Mouse (Mus musculus) limb, embryonic 13.5 days (tissue): ENCODE data around the gene Tdrd3. TPM values are rescaled to one million over a fixed set of nuclear protein-coding genes. Genes with fewer than 3 reads are reported as not detected.

Source experiments
- ATAC-seq: fragments of 200-750 bp; cut with Nextera tagmentation; 2 replicates; pipeline ENCODE4 v1.8.0; 2017; ENCODE audit warnings: low read depth, moderate number of reproducible peaks, moderate TSS enrichment; ENCODE audit not compliant: low FRiP score
- H3K27ac ChIP-seq: fragments of 300-500 bp; sonication (generic); 2 replicates; pipeline ENCODE4 v1.5.1; 2015; ENCODE audit warnings: inconsistent platforms, mild to moderate bottlenecking, moderate library complexity
- H3K27me3 ChIP-seq: fragments of 300-500 bp; sonication (generic); 2 replicates; pipeline ENCODE4 v1.6.1; 2015; ENCODE audit warnings: mild to moderate bottlenecking, inconsistent platforms
- H3K36me3 ChIP-seq: fragments of 300-500 bp; sonication (generic); 2 replicates; pipeline ENCODE4 v1.6.1; 2015; ENCODE audit warnings: inconsistent platforms, mild to moderate bottlenecking, moderate library complexity
- H3K4me1 ChIP-seq: fragments of 300-500 bp; sonication (generic); 2 replicates; pipeline ENCODE4 v1.6.1; 2015; ENCODE audit warnings: inconsistent platforms
- H3K4me2 ChIP-seq: fragments of 300-500 bp; sonication (generic); replicated peaks from 2 replicates; pipeline ENCODE4 v1.6.1; 2015; ENCODE audit warnings: inconsistent platforms, mild to moderate bottlenecking, moderate library complexity
- H3K4me3 ChIP-seq: fragments of 300-500 bp; sonication (generic); 2 replicates; pipeline ENCODE4 v1.5.1; 2015; ENCODE audit warnings: moderate library complexity, mild to moderate bottlenecking, inconsistent platforms
- H3K9ac ChIP-seq: fragments of 300-500 bp; sonication (generic); 2 replicates; pipeline ENCODE4 v1.6.1; 2015; ENCODE audit warnings: mild to moderate bottlenecking, inconsistent platforms
- H3K9me3 ChIP-seq: fragments of 300-500 bp; sonication (generic); 2 replicates; pipeline ENCODE4 v1.6.1; 2016; ENCODE audit warnings: inconsistent platforms
- WGBS: fragments of 180-500 bp; shearing (Covaris S2); methylation state at CpG from one replicate; pipeline ENCODE4 v1.1.7; 2015; 5-methylcytosine and 5-hydroxymethylcytosine counted together
- polyA plus RNA-seq: library from polyadenylated mRNA; unstranded; fragments of >200 nt; fragmentation: Nextera tagmentation; extraction: Ambion mirVana; gene quantifications from 2 replicates; pipeline ENCODE4 v1.2.1, GENCODE M21; 2015

Tdrd3 gene
- polyA plus RNA-seq, 1 experiment from 2014 or later: 39.7 TPM

DNA sequence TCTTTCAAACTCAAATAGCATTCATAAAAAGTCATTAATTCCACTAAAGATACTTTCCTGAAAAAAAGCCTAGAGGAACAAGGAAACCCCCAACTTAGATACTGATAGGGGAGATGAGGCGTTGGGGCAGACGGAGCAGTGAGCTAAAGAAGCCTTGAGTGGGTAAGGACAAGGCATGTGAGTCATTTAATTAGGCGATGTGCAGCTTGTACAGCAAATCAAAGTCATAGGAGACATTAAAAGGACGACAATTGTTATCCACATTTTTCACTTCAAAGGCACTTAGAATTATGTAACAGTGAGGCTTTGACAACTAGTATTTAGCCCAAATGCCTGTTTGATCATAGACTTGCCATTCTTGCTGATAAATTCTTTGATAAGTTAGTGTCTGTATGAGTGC, 100.9 kb downstream of the Tdrd3 start:
- Histone ChIP-seq H3K27ac (no peak overlapping the region), H3K4me2 (no peak overlapping the region), H3K4me1 (no peaks in the 10 kb centered on the region), H3K9ac (no peak overlapping the region), H3K27me3 (no peaks in the 10 kb centered on the region), H3K9me3 (no peaks in the 10 kb centered on the region), H3K36me3 (peaks cover 6% of the 10 kb centered on the region), H3K4me3 (no peak overlapping the region)
- no peak for ATAC-seq
- 83% methylated on average over 4 of the region's 4 CpGs for WGBS

DNA sequence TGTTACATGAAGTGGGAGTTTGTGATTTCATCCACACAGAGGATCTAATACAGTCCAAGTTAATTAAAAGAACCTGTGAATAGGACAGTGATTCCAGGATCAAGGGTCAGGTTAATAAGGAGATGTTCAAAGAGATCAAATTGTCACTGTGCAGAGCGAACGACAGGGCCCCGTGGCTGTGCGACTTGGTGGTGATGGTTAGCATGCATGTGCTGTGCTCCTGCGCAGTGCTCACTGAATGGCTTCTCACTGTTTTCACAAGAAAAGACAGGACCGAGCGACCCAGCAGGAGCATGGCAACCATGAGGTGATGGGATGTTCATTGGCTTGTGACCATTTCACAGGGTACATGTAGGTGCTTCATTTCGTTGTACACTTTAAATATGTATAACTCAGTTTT, 115.4 kb downstream of the Tdrd3 start:
- H3K27me3 ChIP-seq: no peaks in the 10 kb centered on the region
- peaks cover 3% of the 10 kb centered on the region for H3K36me3 ChIP-seq
- no peak overlapping the region for H3K4me2 ChIP-seq
- H3K4me1 ChIP-seq: no peaks in the 10 kb centered on the region
- WGBS: 84% methylated on average over 8 of the region's 8 CpGs
- H3K9me3 ChIP-seq: no peaks in the 10 kb centered on the region
- H3K9ac ChIP-seq: no peak overlapping the region
- H3K27ac ChIP-seq: no peak overlapping the region
- H3K4me3 ChIP-seq: no peak overlapping the region
- no peak for ATAC-seq

DNA sequence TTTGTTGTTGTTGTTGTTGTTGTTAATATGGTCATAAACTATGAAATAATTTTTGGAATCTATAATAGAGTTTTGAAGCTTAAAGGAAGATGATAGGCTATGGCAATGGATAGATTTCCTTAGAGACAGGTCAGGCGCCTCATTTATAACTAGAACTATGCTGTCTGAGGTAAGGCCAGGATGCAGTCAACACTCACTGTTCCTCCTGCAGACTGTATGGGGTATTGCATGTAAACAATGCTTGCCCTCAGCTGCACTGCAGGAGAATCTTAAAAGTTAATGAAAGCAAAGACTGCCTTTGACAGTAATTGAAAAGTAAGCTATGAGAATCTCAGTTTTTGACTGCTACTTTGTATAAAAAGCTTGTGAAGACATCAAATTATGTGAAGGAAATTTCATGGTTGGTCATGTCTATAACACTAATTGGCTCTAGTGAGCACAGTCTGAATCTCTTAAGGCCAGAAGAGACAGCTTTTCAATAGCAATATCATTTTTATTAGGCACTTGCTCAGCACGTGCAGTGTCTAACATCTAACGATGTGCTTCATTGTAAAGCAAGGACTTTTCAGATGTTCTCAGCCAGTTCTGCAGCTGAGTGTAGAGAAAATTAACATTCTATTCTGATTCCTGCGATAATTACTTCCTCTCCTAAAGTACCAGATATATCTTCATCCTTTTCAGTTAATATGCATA, 120.8 kb downstream of the Tdrd3 start:
- H3K4me3 ChIP-seq: no peak overlapping the region
- H3K27me3 ChIP-seq: no peaks in the 10 kb centered on the region
- no peak for ATAC-seq
- no peak overlapping the region for H3K9ac ChIP-seq
- H3K27ac ChIP-seq: no peak overlapping the region
- 66% methylated on average over 4 of the region's 4 CpGs for WGBS
- no peaks in the 10 kb centered on the region for H3K4me1 ChIP-seq
- H3K36me3 ChIP-seq: peaks cover 10% of the 10 kb centered on the region; the same call in 1 of the 2 replicates
- H3K9me3 ChIP-seq: no peaks in the 10 kb centered on the region
- H3K4me2 ChIP-seq: no peak overlapping the region

DNA sequence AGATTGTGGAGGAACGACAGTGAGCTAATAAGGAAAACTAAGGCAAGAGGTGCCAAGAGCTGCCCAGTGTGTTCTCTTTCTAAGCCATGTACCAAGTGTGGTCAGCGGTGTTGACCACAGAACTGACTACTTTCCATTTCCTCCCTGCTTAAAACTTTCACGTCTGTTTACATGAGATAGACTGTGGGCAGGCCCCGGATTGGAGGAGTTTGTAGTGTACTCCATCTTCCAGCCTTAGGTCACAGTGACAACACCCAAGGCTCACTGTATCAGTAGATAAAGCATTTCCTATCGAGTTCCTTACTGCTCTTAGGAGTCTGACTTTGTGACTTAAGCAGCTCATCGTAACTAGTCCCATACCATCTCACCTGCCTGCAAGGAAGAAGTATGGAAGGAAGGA, 133.5 kb downstream of the Tdrd3 start:
- Histone ChIP-seq H3K4me3 (no peak overlapping the region), H3K27me3 (no peaks in the 10 kb centered on the region), H3K36me3 (peaks cover 16% of the 10 kb centered on the region), H3K4me1 (0 out of 2 replicates have a peak, but pooled peaks cover 3% of the 10 kb centered on the region), H3K4me2 (no peak overlapping the region), H3K9me3 (no peaks in the 10 kb centered on the region), H3K27ac (no peak overlapping the region), H3K9ac (no peak overlapping the region)
- WGBS: 90% methylated on average over 6 of the region's 6 CpGs
- no peak for ATAC-seq

DNA sequence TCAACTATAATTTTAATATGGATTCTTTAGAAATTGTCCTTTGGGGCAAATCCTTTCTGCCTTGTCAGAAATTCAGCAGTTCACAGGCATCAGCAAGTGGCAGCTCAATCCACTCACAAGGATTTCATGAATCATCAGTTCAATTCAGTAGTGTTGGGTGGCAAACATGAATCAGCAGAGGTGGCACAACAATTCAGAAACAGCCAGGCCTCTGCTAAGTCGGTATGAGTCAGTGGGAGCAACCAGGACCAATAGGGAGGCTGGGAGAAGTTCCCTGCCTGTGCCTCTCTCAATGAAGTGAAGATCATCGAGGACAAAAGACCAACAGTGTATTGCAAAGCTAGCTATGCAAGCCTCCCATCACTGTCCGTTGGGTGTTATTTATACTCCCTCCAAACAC, 135.8 kb downstream of the Tdrd3 start:
- peaks cover 1% of the 10 kb centered on the region; the same call in 1 of the 2 replicates for H3K36me3 ChIP-seq
- no peak for ATAC-seq
- H3K4me2 ChIP-seq: no peak overlapping the region
- 0 out of 2 replicates have a peak, but pooled peaks cover 3% of the 10 kb centered on the region for H3K4me1 ChIP-seq
- no peaks in the 10 kb centered on the region for H3K27me3 ChIP-seq
- no peaks in the 10 kb centered on the region for H3K9me3 ChIP-seq
- H3K27ac ChIP-seq: no peak overlapping the region
- no peak overlapping the region for H3K9ac ChIP-seq
- no peak overlapping the region for H3K4me3 ChIP-seq
- WGBS: 83% methylated on average over 3 of the region's 3 CpGs

DNA sequence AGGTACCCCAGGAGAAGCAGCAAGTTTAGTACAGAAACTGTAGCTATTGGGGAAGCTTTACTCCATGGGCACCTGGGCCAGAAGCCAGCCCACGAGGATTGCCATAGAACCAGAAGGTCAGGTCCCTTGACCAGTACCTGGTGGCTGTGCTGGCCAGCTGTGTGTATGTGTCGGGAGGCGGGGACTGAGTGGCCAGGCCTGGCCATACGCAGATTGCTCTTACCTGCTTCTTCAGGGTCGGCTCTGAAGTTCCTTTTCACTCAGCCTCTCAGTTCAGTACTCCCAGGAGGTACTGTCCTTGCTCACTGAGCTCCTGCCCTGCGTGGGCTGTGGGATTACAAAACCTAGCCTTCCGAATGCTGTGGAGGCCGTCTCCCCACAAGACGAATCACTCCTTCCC, 147.4 kb downstream of the Tdrd3 start:
- H3K9ac ChIP-seq: no peak overlapping the region
- H3K27me3 ChIP-seq: no peaks in the 10 kb centered on the region
- no peaks in the 10 kb centered on the region for H3K36me3 ChIP-seq
- peaks cover 17% of the 10 kb centered on the region for H3K4me1 ChIP-seq
- no peak for ATAC-seq
- no peaks in the 10 kb centered on the region for H3K9me3 ChIP-seq
- 54% methylated on average over 9 of the region's 9 CpGs for WGBS
- H3K4me3 ChIP-seq: no peak overlapping the region
- H3K4me2 ChIP-seq: no peak overlapping the region
- no peak overlapping the region for H3K27ac ChIP-seq

DNA sequence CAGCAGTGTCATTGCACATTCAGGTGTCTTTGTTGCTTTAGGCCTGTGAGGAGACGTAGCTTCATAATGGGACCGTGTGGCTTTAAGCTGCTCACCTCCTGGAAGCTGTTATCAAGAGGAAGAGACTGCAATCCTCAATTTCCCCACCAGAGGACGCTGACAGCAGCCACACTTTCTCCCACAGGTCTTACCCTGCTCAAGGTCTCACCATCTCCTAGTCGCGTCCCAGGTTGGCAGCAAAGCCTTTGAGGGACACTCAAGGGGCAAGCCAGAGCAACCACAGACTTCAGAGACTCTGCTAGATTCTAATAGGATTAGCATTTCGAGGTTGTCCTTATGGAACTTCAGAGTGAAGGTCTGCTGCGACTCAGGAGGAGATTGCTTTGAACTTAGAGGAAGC, 149.8 kb downstream of the Tdrd3 start:
- WGBS: 20% methylated on average over 7 of the region's 7 CpGs
- no peak for ATAC-seq
- no peak overlapping the region for H3K27ac ChIP-seq

DNA sequence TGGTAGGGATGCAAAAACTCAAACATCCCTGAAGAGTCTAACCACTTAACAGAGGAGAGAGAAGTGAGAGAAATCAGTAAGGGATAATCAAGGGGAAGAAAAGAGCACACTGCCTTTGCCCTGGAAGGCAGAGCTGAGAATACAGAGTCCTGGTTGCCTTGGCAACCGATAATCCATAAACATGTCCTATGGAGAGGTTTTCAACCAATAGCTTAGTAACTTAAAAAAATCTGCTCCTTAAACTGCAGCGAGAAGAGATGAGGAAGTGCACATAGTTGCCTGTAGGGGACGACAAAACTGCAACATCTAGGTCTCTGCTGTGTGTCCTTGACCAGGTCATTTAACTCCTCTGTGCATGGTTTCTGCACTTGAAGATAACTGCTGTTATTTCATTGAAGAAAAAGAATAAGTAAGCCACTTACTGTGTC, 150.6 kb downstream of the Tdrd3 start:
- Histone ChIP-seq H3K4me1 (peaks cover 24% of the 10 kb centered on the region), H3K27me3 (peaks cover 3% of the 10 kb centered on the region; the same call in 1 of the 2 replicates), H3K9me3 (no peaks in the 10 kb centered on the region), H3K36me3 (no peaks in the 10 kb centered on the region), H3K4me3 (no peak overlapping the region), H3K27ac (no peak overlapping the region), H3K9ac (no peak overlapping the region), H3K4me2 (no peak overlapping the region)
- WGBS: 30% methylated on average over 3 of the region's 3 CpGs
- no peak for ATAC-seq

More for the DNA sequence above, 149.8 kb downstream of the Tdrd3 start:
- Histone ChIP-seq H3K4me1 (peaks cover 24% of the 10 kb centered on the region), H3K36me3 (no peaks in the 10 kb centered on the region), H3K27me3 (peaks cover 3% of the 10 kb centered on the region; the same call in 1 of the 2 replicates), H3K9ac (no peak overlapping the region), H3K9me3 (no peaks in the 10 kb centered on the region), H3K4me3 (no peak overlapping the region), H3K4me2 (no peak overlapping the region)

DNA sequence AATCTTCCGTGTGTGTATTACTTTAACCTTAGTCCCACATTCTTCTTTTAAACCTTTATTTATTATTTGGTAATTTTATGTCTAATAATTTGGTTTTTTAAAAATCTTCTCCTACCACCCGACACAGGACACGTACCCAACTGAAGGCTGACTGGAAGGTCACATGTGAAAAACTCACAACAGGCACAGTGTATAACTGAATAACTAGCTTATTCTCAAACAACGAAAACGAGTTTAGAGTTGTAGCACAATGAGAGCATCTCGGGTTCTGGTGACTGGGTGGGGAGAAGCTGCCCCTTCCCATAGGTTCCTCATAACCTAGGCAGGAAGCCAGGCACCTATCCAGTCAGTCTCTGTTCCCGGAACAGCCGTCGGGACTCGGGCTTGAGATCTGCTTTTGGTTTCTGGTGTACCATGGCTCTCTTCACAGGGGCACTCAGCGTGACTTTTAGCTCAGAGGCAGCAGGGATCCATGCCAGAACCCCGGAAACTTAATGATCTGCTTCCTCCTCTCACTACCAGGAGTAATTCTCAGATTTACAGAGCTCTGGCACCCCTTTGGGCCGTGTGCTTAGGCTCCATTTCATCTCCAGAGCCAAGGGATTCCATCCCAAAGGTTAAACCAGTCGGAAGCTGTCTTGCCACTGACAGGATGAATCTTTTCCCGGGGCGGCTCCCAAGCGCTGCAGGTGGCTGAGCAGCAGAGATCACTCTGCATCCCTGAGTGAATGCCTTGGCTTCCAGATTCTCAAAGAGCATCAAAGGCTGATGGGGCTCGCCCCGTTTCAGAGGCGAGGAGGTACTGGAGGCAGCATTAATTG, 151.4 kb downstream of the Tdrd3 start:
- Histone ChIP-seq H3K4me2 (peak overlapping the region; percentile 72), H3K4me3 (peak overlapping the region; percentile 41), H3K27me3 (peaks cover 3% of the 10 kb centered on the region; the same call in 1 of the 2 replicates), H3K36me3 (no peaks in the 10 kb centered on the region), H3K4me1 (peaks cover 24% of the 10 kb centered on the region), H3K9ac (peak overlapping the region; percentile 53), H3K9me3 (no peaks in the 10 kb centered on the region), H3K27ac (peak overlapping the region; percentile 33; the same call in 1 of the 2 replicates)
- WGBS: 15% methylated on average over 20 of the region's 20 CpGs
- peak; percentile 48 for ATAC-seq

DNA sequence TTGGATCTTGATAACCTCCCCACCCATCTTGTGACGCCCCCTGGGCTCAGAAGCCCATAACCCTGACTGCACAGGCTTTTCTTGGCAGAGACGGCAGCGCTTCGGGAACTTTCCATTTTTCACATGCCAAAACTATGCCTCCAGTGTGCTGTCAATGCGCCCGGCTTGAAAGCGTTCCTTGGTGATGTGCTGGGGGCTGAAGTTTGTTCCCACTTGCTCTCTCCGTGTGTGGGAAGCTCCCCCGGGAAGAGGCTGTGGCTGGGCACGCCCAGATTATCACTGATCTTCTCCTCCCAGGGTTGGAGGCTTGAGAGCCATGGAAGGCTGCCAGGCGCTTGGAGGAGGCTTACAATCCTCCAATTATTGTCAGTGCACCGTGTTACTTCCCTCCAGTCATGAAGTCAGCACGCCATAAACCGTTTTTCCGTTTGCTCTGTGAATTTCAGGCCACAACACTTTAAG, 152.0 kb downstream of the Tdrd3 start:
- Histone ChIP-seq H3K27ac (peak overlapping the region; percentile 33; the same call in 1 of the 2 replicates), H3K36me3 (no peaks in the 10 kb centered on the region), H3K4me3 (peak overlapping the region; percentile 41), H3K9me3 (no peaks in the 10 kb centered on the region), H3K4me2 (peak overlapping the region; percentile 72), H3K4me1 (peaks cover 24% of the 10 kb centered on the region), H3K27me3 (peaks cover 3% of the 10 kb centered on the region; the same call in 1 of the 2 replicates), H3K9ac (peak overlapping the region; percentile 53)
- peak; percentile 82 for ATAC-seq
- 8% methylated on average over 15 of the region's 15 CpGs for WGBS

DNA sequence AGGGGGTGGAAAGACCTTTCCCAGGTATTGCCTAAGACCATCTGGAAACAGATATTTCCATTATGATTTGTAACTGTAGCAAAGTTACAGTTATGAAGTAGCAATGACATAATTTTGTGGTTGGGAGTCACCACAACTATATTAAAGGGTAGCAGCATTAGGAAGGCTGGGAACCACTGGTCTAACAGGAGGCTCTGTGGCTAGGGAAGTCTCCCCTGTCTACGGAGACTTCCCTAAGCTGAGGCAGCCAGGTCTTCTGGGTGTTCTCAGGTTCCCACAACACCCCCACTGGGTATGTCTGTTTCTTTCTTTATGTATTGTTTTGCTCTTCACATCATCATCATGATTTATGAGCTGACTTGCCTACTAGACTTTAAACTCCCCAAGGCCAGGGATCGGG, 153.0 kb downstream of the Tdrd3 start:
- WGBS: 71% methylated on average over 2 of the region's 2 CpGs
- no peak overlapping the region for H3K4me3 ChIP-seq
- no peak for ATAC-seq
- H3K4me1 ChIP-seq: peaks cover 24% of the 10 kb centered on the region
- peaks cover 3% of the 10 kb centered on the region; the same call in 1 of the 2 replicates for H3K27me3 ChIP-seq
- no peak overlapping the region for H3K4me2 ChIP-seq
- no peak overlapping the region for H3K9ac ChIP-seq
- H3K27ac ChIP-seq: no peak overlapping the region
- H3K9me3 ChIP-seq: no peaks in the 10 kb centered on the region
- H3K36me3 ChIP-seq: no peaks in the 10 kb centered on the region

DNA sequence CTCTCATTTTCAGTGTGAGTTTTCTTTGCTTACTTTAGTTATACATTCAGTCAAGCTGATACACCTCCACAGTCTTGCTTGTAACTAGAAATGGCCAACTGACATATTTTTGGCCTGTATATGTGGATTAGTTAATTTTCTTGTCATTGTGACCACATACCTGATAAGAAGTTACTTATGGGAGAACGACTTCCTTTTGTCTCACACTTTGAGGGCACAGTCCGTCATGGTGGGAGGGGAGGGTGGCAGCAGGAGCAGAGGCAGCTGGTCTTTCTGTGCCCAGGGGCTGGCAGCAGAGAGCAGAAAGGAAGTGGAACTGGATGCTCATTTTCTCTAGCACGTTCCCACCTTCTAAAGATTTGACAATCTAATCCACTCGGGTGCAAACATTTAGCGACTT, 156.0 kb downstream of the Tdrd3 start:
- Histone ChIP-seq H3K27ac (no peak overlapping the region), H3K9ac (no peak overlapping the region), H3K4me3 (no peak overlapping the region), H3K36me3 (no peaks in the 10 kb centered on the region), H3K27me3 (peaks cover 3% of the 10 kb centered on the region; the same call in 1 of the 2 replicates), H3K9me3 (no peaks in the 10 kb centered on the region), H3K4me2 (no peak overlapping the region), H3K4me1 (peaks cover 20% of the 10 kb centered on the region)
- no peak for ATAC-seq
- 67% methylated on average over 5 of the region's 5 CpGs for whole genome bisulfite sequencing
